Mouse (Mus musculus) right cerebral cortex, adult 2 months (tissue): ENCODE results near the gene Fyn.

ENCODE experiments used
- DNase-seq, 2 experiments: peaks; one replicate each; pipeline ENCODE4 v3.0.0; 2021 to 2022; ENCODE audit warnings: low spot score in 2 of 2

Fyn gene

DNA sequence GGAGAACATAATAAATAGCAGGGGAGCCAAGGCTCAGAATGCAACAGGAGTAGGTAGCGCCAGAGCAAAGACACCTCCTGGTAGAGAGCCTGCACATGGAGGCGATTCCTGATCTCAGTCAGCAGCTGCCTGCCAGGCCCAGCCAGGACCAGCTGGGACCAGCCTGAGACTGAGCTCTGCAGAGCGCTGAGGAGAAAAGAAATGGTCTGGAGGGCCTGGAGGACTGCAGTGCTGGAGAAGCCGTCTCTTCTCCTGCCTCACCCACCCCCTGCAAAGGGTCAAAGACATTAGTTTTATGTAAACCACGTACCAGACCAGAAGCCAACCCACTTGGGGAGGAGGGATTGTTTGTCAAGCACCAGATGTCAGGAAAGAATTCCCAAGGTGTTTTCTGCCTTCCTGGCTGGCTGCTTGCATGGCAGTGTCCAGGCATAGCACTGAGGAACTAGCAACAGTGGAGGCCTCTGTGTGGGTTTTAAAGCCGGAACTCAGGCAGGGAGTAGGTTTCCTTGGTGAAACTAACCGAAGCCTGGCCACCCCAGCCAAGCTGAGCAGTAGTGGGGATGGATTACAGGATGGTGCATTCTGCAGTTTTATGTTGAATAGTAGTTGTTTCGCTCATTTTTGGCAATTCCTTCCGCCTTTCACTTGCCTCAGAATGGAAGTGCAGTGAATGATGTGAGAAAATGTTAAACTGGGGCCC is 165.8 kb downstream of the Fyn start:
- DNase-seq, result no peak

GRCm38 (mm10) chr10:39535347-39535746 is 166.7 kb downstream of the Fyn start:
- no peak for DNase-seq

- no peak for DNase-seq
These were observed 167.6 kb downstream of the Fyn start for GRCm38 (mm10) chr10:39536258-39536657.

DNA sequence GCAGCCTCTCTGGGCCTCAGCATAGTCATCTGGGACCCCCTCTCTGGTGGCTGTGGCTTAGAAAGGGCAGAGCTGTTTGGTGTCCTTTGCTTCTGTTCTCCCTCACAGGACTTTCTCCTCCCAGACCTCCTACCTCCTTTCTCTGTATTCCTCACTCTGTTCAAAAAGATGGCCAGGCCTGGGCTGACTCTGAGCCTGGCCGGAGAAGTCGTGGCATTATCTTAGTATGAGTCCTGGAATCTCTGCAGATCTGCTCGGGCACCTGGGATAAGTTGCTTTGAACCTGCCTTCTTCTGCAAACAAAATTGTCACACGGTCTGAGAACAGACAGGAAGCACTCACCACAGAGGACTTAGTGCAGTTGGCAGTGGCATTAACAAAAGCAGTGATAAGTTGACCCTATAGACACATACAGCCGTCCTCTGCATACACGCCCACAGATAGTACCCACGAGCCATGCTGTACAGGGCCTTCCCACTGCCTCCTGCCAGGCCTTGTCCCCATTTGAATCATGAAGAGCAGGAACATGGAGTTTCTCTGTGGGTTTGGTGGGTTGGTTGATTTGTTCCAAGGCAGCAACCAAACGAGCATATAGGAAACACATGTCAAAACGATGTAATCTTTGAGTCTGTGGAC is 171.5 kb downstream of the Fyn start:
- DNase-seq, result no peak

GRCm38 (mm10) chr10:39540995-39541394 is 172.3 kb downstream of the Fyn start:
- peak; percentile 34 to 63 for DNase-seq

GRCm38 (mm10) chr10:39541451-39541874 is 172.8 kb downstream of the Fyn start:
- no peak for DNase-seq

- peak; percentile 42 to 50 for DNase-seq
These were observed 173.4 kb downstream of the Fyn start for GRCm38 (mm10) chr10:39541951-39542521.

- no peak for DNase-seq
These were observed 174.0 kb downstream of the Fyn start for GRCm38 (mm10) chr10:39542535-39543257.

GRCm38 (mm10) chr10:39543258-39543770 is 174.7 kb downstream of the Fyn start:
- no peak for DNase-seq

- DNase-seq, result no peak
These were observed 178.9 kb downstream of the Fyn start for GRCm38 (mm10) chr10:39547369-39548074.

GRCm38 (mm10) chr10:39550791-39551190 is 182.1 kb downstream of the Fyn start:
- no peak for DNase-seq

DNA sequence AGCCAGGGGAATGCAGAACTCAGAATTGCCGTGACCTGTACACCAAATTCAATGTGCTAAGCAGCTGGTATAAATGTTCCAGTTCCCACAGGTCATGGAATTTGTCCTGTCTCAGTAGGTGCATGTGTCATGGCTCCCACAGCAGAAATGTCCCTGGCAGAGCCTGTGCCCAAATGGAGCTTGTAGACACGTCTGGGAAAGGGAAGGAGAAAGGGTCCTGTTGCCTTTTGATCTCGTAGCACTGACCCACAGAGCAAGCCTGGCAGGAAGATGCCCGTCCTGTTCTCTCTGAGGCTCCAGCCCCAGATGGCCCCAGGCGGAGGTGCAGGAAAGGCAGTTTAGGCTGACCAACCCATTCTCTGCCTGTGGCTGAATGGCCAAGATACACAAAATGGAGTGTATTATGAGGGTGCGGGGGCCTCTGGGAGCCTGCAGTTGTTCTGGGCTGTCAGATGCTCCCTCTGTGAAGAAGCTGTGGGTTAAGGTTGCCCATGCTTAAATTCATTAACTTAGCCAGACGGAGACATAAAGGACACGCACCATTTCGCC is 183.1 kb downstream of the Fyn start:
- DNase-seq, result no peak

DNA sequence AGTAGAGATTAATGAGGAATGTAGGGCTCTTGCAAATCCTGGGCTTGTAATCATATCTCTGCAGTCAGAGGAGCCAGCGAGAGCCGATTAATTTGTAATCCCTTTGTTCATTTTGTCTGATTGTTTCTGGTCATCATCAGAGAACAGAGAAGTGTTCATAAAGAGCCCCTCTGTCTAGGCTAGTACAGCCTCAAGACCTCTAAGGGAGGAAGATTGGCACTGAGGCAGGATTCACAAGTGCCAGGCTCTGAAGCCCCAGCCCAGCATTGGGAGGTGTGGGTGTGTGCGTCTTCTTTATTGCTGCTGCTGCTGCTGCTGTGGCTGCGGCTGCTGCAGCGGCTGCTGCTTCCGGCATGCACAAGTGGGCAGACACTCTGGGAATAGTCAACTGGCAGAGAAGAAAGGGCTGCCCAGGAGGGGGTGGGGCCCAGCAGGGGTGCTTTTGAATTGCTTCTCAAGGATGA is 183.7 kb downstream of the Fyn start:
- no peak for DNase-seq

DNA sequence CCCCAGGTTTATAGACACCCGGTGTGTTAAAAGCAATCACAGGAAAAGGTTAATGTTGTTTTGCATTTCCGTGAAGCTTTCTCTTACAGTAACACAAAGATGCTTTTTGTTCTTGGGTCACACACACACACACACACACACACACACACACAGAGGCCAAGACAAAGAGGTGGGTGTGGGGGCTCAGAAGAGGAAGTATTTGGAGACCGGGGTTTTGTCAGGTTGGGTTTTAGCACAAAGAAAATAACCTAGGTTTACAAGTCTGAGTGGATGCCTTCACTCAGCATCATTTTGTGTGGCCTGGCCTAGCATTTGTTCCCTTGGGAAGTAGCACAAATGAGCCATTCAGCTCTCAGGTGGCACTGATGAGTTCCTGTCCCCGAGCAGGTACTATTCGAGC is 184.2 kb downstream of the Fyn start:
- no peak for DNase-seq

DNA sequence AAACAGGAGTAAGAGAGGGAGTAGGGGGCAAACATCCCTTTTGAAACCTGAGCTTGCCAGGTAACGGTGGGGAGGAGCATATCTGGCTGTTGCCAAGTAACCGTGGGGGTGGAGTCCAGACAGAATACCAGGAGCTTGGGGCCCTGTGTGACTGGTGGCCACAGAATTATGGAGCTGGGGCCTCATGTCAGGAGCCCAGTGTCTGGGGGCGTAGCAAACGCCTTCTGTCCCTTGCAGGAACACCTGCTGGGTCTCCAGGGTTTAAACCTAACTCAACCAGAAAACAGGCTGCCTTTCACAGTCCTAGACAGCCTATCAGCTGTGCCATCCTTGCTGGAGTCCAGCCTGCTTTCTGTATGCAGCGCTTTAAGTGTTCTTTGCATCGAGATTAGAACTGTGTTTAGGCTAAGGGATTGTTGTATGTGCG is 186.6 kb downstream of the Fyn start:
- DNase-seq, result no peak

DNA sequence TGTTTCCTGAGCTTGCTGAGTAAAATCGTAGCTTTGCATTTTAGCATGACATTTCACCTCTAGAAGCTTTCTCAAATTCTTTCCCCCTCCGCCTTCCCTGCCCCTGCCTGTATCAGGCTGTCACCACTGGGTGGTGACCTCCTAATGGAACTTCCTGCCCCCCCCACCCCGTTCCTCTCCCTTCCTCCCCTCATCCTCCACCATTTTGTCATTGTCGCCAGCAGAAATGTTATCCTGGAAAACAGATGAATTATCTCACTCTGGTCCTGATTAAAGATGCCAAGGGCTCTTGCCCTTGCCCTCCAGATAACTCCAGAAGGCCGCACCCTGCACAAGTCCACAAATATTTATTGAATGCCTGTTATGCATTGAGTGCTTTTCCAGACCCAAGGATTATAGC is 187.1 kb downstream of the Fyn start:
- DNase-seq, result no peak

DNA sequence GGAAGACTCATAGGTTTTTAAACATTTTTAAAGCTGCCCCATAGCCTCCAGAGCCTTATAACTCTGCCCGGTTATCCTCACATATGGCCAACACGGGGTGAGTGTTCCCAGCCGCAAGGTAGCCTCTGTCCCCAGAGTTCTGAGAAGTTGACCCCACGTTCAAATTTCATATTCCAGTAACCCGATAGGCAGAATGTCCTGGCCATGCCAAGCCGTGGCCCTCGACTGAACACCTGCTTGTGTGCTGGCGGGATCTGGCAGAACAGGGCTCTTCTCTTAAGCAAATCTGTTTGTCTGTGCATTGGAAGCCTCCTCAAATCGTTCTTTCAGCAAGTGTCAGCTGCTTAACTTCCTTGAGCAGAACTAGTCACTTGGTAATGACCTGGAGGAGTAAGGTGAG is 188.7 kb downstream of the Fyn start:
- no peak for DNase-seq

GRCm38 (mm10) chr10:39557851-39558250 is 189.2 kb downstream of the Fyn start:
- DNase-seq, result no peak

DNA sequence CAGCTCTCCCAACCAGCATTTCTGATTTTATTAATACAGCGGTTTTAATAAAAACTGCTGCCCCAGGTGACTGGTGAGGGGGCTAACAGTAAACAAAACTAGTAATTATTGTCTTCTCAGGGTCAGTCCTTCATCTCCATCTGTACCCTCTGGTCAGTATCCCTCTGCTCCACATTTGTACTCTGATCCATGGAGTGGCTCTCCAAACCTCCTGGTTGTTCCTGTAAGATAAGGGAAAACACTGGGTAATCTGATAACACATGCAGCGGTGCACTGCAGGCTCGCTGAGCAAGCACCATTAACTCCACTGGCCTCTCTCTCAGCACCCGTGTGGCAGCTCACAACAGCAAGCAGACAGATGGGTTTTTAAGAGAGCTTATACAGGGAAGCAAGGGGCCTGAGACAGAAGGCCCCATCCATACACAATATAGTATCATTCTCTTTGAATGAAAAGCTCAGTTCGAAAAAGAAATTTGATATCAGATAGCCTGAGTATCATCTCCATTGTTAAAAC is 189.9 kb downstream of the Fyn start:
- DNase-seq, result no peak

DNA sequence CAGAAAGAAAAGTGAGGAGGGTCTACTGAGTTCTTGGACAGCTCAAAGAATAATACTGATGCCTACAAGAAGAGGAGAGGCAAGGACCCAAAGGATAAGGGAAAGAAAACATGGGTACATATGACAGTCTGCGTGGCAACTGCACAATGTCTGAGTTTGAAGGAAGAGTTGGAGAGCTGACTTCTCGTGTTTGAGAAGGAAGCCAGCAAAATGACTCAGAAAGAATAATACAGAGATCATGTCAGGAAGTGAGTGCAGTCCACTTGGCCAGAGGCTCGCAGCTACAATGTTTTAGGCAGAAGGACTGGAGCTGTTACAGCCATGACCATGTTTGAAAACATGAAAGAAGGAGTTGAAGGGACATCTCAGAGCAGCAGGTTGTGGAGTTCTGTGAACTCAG is 190.7 kb downstream of the Fyn start:
- DNase-seq, result no peak

GRCm38 (mm10) chr10:39562383-39562782 is 193.7 kb downstream of the Fyn start:
- DNase-seq, result no peak
